Mouse (Mus musculus): ENCODE results near the gene Dyrk1a. TPM values are rescaled to one million over a fixed set of nuclear protein-coding genes. Genes with fewer than 3 reads are reported as not detected.
"Not testable (repeated sequence)": the region's sequence is repeated elsewhere in the genome, so short reads cannot be mapped to it uniquely, and the experiment has no call there.

Gene Dyrk1a
- polyA plus RNA-seq, 1 experiment from 2014 or later: 9.0 TPM

- Histone ChIP-seq H3K9ac (no peak overlapping the region), H3K9me3 (no peaks in the 10 kb centered on the region), H3K36me3 (peaks cover 22% of the 10 kb centered on the region), H3K4me3 (no peak overlapping the region), H3K4me1 (no peaks in the 10 kb centered on the region), H3K27me3 (no peaks in the 10 kb centered on the region), H3K4me2 (replicated peaks) (no peak overlapping the region), H3K27ac (no peak overlapping the region)
- ATAC-seq (ENCODE audit: insufficient number of reproducible peaks, insufficient read depth, low FRiP score, low TSS enrichment): no peak
- 90% methylated on average over 5 of the region's 5 CpGs for WGBS
Measured at GRCm38 (mm10) chr16:94697553-94697952, 127.7 kb downstream of the Dyrk1a start.

DNA sequence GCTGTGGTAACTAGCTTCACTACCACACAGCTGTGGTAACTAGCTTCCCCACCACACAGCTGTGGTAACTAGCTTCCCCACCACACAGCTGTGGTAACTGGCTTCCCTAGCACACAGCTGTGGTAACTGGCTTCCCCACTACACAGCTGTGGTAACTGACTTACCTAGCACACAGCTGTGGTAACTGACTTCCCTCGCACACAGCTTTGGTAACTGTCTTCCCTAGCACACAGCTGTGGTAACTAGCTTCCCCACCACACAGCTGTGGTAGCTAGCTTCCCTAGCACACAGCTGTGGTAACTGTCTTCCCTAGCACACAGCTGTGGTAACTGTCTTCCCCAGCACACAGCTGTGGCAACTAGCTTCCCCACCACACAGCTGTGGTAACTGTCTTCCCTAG lies 128.4 kb downstream of the Dyrk1a start:
- not testable (repeated sequence) for H3K9ac ChIP-seq; H3K27ac ChIP-seq; H3K4me1 ChIP-seq; H3K4me2 ChIP-seq (replicated peaks); H3K27me3 ChIP-seq; H3K4me3 ChIP-seq; ATAC-seq (ENCODE audit: insufficient number of reproducible peaks, insufficient read depth, low FRiP score, low TSS enrichment); H3K9me3 ChIP-seq
- H3K36me3 ChIP-seq: peaks cover 15% of the 10 kb centered on the region; the same call in 1 of the 2 replicates
- WGBS: 90% methylated on average over 1 of the region's 1 CpGs

- no peak for ATAC-seq (ENCODE audit: insufficient number of reproducible peaks, insufficient read depth, low FRiP score, low TSS enrichment)
Measured at GRCm38 (mm10) chr16:94701141-94701540, 131.3 kb downstream of the Dyrk1a start.

GRCm38 (mm10) chr16:94701971-94702370 lies 132.2 kb downstream of the Dyrk1a start:
- Histone ChIP-seq H3K27me3 (no peaks in the 10 kb centered on the region), H3K4me3 (no peak overlapping the region), H3K27ac (no peak overlapping the region), H3K9ac (no peak overlapping the region), H3K4me1 (no peaks in the 10 kb centered on the region), H3K9me3 (no peaks in the 10 kb centered on the region), H3K36me3 (no peaks in the 10 kb centered on the region), H3K4me2 (replicated peaks) (no peak overlapping the region)
- 85% methylated on average over 4 of the region's 4 CpGs for WGBS
- no peak for ATAC-seq (ENCODE audit: insufficient number of reproducible peaks, insufficient read depth, low FRiP score, low TSS enrichment)

More at GRCm38 (mm10) chr16:94701141-94701540, 131.3 kb downstream of the Dyrk1a start:
- WGBS: 78% methylated on average over 4 of the region's 4 CpGs
- Histone ChIP-seq H3K4me1 (no peaks in the 10 kb centered on the region), H3K4me3 (no peak overlapping the region), H3K27me3 (no peaks in the 10 kb centered on the region), H3K9ac (no peak overlapping the region), H3K9me3 (no peaks in the 10 kb centered on the region), H3K36me3 (no peaks in the 10 kb centered on the region), H3K4me2 (replicated peaks) (no peak overlapping the region), H3K27ac (no peak overlapping the region)

DNA sequence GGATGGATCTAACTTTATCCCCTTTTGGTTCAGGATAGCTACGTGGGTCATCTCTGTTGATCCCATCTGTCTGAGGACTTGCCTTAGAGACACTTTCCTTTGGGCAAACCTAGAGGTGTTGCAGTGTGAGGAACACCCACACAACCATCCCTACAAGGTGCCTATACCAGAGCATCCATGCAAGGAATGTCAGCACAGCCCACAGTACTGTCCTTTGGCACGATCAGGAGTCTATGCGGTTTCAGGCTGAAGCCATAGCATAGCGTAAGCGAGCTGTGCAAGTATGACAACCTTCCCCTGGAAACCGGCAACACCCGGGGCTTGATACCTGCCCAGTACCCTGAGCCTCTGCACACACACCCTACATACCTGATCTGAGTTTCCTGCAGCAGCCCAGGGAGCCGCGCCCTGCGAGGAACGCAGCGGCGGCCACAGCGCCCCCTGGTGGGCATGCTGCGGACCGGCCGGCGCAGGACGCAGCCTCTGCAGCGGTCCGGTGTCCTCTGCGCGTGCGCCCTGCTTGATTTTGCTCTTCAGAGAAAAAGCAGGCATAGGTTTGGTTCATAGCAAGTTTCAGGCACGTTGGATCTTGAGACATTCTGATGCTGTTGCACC lies 143.8 kb downstream of the Dyrk1a start:
- Histone ChIP-seq H3K36me3 (no peaks in the 10 kb centered on the region), H3K27ac (no peak overlapping the region), H3K4me1 (no peaks in the 10 kb centered on the region), H3K27me3 (0 out of 2 replicates have a peak, but pooled peaks cover 5% of the 10 kb centered on the region), H3K4me3 (peak overlapping the region; percentile 17), H3K4me2 (replicated peaks) (peak overlapping the region; percentile 45), H3K9me3 (no peaks in the 10 kb centered on the region), H3K9ac (no peak overlapping the region)
- peak; percentile 78 for ATAC-seq (ENCODE audit: insufficient number of reproducible peaks, insufficient read depth, low FRiP score, low TSS enrichment)
- WGBS: 9% methylated on average over 25 of the region's 25 CpGs

GRCm38 (mm10) chr16:94714483-94714882 lies 144.7 kb downstream of the Dyrk1a start:
- no peaks in the 10 kb centered on the region for H3K9me3 ChIP-seq
- WGBS: 72% methylated on average over 14 of the region's 14 CpGs
- H3K4me3 ChIP-seq: no peak overlapping the region
- no peaks in the 10 kb centered on the region for H3K4me1 ChIP-seq
- 0 out of 2 replicates have a peak, but pooled peaks cover 5% of the 10 kb centered on the region for H3K27me3 ChIP-seq
- no peak overlapping the region for H3K27ac ChIP-seq
- no peak overlapping the region for H3K4me2 ChIP-seq (replicated peaks)
- no peak for ATAC-seq (ENCODE audit: insufficient number of reproducible peaks, insufficient read depth, low FRiP score, low TSS enrichment)
- no peaks in the 10 kb centered on the region for H3K36me3 ChIP-seq
- H3K9ac ChIP-seq: no peak overlapping the region

- WGBS: 91% methylated on average over 11 of the region's 11 CpGs
- Histone ChIP-seq H3K4me1 (no peaks in the 10 kb centered on the region), H3K9ac (no peak overlapping the region), H3K27me3 (0 out of 2 replicates have a peak, but pooled peaks cover 5% of the 10 kb centered on the region), H3K4me2 (replicated peaks) (no peak overlapping the region), H3K9me3 (no peaks in the 10 kb centered on the region), H3K27ac (no peak overlapping the region), H3K4me3 (no peak overlapping the region), H3K36me3 (no peaks in the 10 kb centered on the region)
- no peak for ATAC-seq (ENCODE audit: insufficient number of reproducible peaks, insufficient read depth, low FRiP score, low TSS enrichment)
Measured at GRCm38 (mm10) chr16:94717051-94717450, 147.2 kb downstream of the Dyrk1a start.

DNA sequence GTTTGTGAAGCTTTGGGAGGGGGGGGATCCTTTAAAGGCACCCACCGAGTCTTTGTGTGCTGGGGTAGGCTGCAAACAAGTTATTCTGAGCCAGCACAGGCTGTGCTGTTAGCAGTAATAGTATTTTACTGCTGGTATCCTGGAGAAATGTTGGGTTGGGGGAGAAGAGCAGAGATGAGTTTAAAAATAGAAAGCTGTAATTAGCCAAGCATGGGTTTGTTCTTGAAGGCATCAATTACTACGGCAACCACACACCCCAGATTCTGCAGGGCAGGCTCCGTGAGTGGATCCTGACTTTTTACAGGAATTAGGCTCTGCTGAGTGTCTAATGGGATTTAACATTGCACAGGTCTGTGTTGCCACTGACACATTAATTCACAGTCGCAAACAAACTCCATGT lies 149.1 kb downstream of the Dyrk1a start:
- H3K27me3 ChIP-seq: 0 out of 2 replicates have a peak, but pooled peaks cover 5% of the 10 kb centered on the region
- H3K4me1 ChIP-seq: no peaks in the 10 kb centered on the region
- 49% methylated on average over 4 of the region's 4 CpGs for WGBS
- ATAC-seq (ENCODE audit: insufficient number of reproducible peaks, insufficient read depth, low FRiP score, low TSS enrichment): no peak
- no peaks in the 10 kb centered on the region for H3K9me3 ChIP-seq
- no peaks in the 10 kb centered on the region for H3K36me3 ChIP-seq
- no peak overlapping the region for H3K9ac ChIP-seq
- H3K4me2 ChIP-seq (replicated peaks): no peak overlapping the region
- no peak overlapping the region for H3K4me3 ChIP-seq
- H3K27ac ChIP-seq: no peak overlapping the region

- H3K36me3 ChIP-seq: no peaks in the 10 kb centered on the region
- no peaks in the 10 kb centered on the region for H3K9me3 ChIP-seq
- H3K9ac ChIP-seq: no peak overlapping the region
- H3K27ac ChIP-seq: no peak overlapping the region
- H3K4me2 ChIP-seq (replicated peaks): no peak overlapping the region
- H3K4me3 ChIP-seq: no peak overlapping the region
- H3K27me3 ChIP-seq: 0 out of 2 replicates have a peak, but pooled peaks cover 5% of the 10 kb centered on the region
- 80% methylated on average over 4 of the region's 4 CpGs for WGBS
- H3K4me1 ChIP-seq: no peaks in the 10 kb centered on the region; the same call in 1 of the 2 replicates
- no peak for ATAC-seq (ENCODE audit: insufficient number of reproducible peaks, insufficient read depth, low FRiP score, low TSS enrichment)
Measured at GRCm38 (mm10) chr16:94719488-94719887, 149.7 kb downstream of the Dyrk1a start.

GRCm38 (mm10) chr16:94720476-94721153 lies 150.8 kb downstream of the Dyrk1a start:
- no peak overlapping the region for H3K9ac ChIP-seq
- peaks cover 6% of the 10 kb centered on the region for H3K4me1 ChIP-seq
- ATAC-seq (ENCODE audit: insufficient number of reproducible peaks, insufficient read depth, low FRiP score, low TSS enrichment): no peak
- H3K27me3 ChIP-seq: no peaks in the 10 kb centered on the region
- WGBS: 62% methylated on average over 7 of the region's 7 CpGs
- H3K4me2 ChIP-seq (replicated peaks): no peak overlapping the region
- H3K27ac ChIP-seq: no peak overlapping the region
- no peaks in the 10 kb centered on the region for H3K36me3 ChIP-seq
- H3K9me3 ChIP-seq: no peaks in the 10 kb centered on the region
- H3K4me3 ChIP-seq: no peak overlapping the region

GRCm38 (mm10) chr16:94721549-94722006 lies 151.8 kb downstream of the Dyrk1a start:
- H3K36me3 ChIP-seq: no peaks in the 10 kb centered on the region
- H3K9me3 ChIP-seq: no peaks in the 10 kb centered on the region
- H3K27me3 ChIP-seq: no peaks in the 10 kb centered on the region
- ATAC-seq (ENCODE audit: insufficient number of reproducible peaks, insufficient read depth, low FRiP score, low TSS enrichment): no peak
- H3K27ac ChIP-seq: no peak overlapping the region
- peaks cover 6% of the 10 kb centered on the region for H3K4me1 ChIP-seq
- H3K4me2 ChIP-seq (replicated peaks): no peak overlapping the region
- no peak overlapping the region for H3K9ac ChIP-seq
- WGBS: 77% methylated on average over 10 of the region's 10 CpGs
- no peak overlapping the region for H3K4me3 ChIP-seq

- Histone ChIP-seq H3K36me3 (no peaks in the 10 kb centered on the region), H3K27me3 (no peaks in the 10 kb centered on the region), H3K4me3 (no peak overlapping the region), H3K9ac (no peak overlapping the region), H3K4me2 (replicated peaks) (no peak overlapping the region), H3K27ac (no peak overlapping the region), H3K9me3 (no peaks in the 10 kb centered on the region), H3K4me1 (peaks cover 6% of the 10 kb centered on the region)
- 85% methylated on average over 12 of the region's 12 CpGs for whole genome bisulfite sequencing
- ATAC-seq (ENCODE audit: insufficient number of reproducible peaks, insufficient read depth, low FRiP score, low TSS enrichment): no peak
Measured at GRCm38 (mm10) chr16:94722936-94723335, 153.1 kb downstream of the Dyrk1a start.
